Mouse (Mus musculus) stomach, embryonic 14.5 days (tissue): ENCODE results near the gene Timm8b. TPM values are rescaled to one million over a fixed set of nuclear protein-coding genes. Genes with fewer than 3 reads are reported as not detected.

Source experiments
- ATAC-seq: fragments of 200-750 bp; cut with Nextera tagmentation; 2 replicates; pipeline ENCODE4 v1.8.0; 2017; ENCODE audit warnings: low read depth, moderate TSS enrichment; ENCODE audit not compliant: insufficient number of reproducible peaks, insufficient read depth, low FRiP score
- H3K27ac ChIP-seq: fragments of 300-500 bp; sonication (generic); 2 replicates; pipeline ENCODE4 v1.5.1; 2014; ENCODE audit warnings: mild to moderate bottlenecking, low read length, moderate library complexity, mixed read lengths
- H3K27me3 ChIP-seq: fragments of 300-500 bp; sonication (generic); 2 replicates; pipeline ENCODE4 v1.6.1; 2014; ENCODE audit warnings: low read length, control low read depth, mixed read lengths; ENCODE audit not compliant: control insufficient read depth, insufficient read depth
- H3K36me3 ChIP-seq: fragments of 300-500 bp; sonication (generic); 2 replicates; pipeline ENCODE4 v1.6.1; 2014; ENCODE audit warnings: mild to moderate bottlenecking, control low read depth, low read length, moderate library complexity, mixed read lengths; ENCODE audit not compliant: control insufficient read depth, insufficient read depth
- H3K4me1 ChIP-seq: fragments of 300-500 bp; sonication (generic); 2 replicates; pipeline ENCODE4 v1.6.1; 2014; ENCODE audit warnings: low read length, control low read depth, mixed read lengths; ENCODE audit not compliant: control insufficient read depth, insufficient read depth
- H3K4me2 ChIP-seq: fragments of 300-500 bp; sonication (generic); replicated peaks from 2 replicates; pipeline ENCODE4 v1.6.1; 2014; ENCODE audit warnings: low read depth, low read length, control low read depth
- H3K4me3 ChIP-seq: fragments of 300-500 bp; sonication (generic); 2 replicates; pipeline ENCODE4 v1.5.1; 2014; ENCODE audit warnings: low read depth, low read length, control low read depth
- H3K9ac ChIP-seq: fragments of 300-500 bp; sonication (generic); replicated peaks from 2 replicates; pipeline ENCODE4 v1.6.1; 2014; ENCODE audit warnings: low read depth, mild to moderate bottlenecking, control low read depth, low read length, moderate library complexity, mixed read lengths
- H3K9me3 ChIP-seq: fragments of 300-500 bp; sonication (generic); 2 replicates; pipeline ENCODE4 v1.6.1; 2016; ENCODE audit warnings: low read depth, low read length, control low read depth; ENCODE audit not compliant: control insufficient read depth
- WGBS: fragments of 180-500 bp; shearing (Covaris S2); extraction: QIAGEN DNeasy Blood & Tissue Kit; methylation state at CpG from one replicate; pipeline ENCODE4 v1.1.7; 2014; 5-methylcytosine and 5-hydroxymethylcytosine counted together
- polyA plus RNA-seq: library from polyadenylated mRNA; unstranded; fragments of >200 nt; fragmentation: Nextera tagmentation; extraction: Ambion mirVana; gene quantifications from 2 replicates; pipeline ENCODE4 v1.2.1, GENCODE M21; 2014

The Timm8b gene
- polyA plus RNA-seq, 1 experiment from 2014 or later, result 288 TPM

DNA sequence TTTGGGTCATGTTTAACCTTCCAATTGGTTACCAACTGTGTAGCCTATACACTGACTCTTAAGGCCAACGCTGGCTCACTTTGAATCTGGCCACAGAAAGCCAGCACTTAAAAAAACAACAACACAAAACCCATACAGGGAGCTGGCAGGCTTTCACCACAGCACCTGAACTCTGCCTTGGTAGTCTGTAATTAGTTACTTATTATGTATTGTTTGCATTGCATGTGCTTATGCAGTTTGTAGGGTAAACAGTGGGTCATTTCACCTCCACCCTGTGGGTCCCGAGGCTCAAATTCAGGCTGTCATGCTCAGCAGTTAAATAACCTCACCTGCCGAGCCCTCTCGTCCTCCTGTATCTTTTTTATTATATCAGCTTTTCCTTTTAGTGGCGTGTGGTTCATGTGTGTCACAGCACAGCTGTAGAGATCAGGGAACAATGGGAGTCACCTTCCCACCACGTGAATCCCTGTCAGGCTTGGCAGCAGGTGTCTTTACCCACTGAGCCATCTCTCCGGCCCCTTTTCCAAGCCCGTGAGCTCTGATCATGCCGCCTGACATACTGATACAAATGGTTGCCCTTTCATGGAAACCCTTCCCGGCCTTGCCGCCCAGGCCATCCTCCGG is 8.8 kb upstream of the Timm8b start:
- 0 out of 2 replicates have a peak, but pooled peaks have one; percentile 37 for ATAC-seq
- Histone ChIP-seq H3K4me3 (no peak overlapping the region), H3K27ac (no peak overlapping the region)

GRCm38 (mm10) chr9:50596973-50597372 is 6.7 kb upstream of the Timm8b start:
- Histone ChIP-seq H3K9me3 (no peaks in the 10 kb centered on the region), H3K27ac (no peak overlapping the region), H3K36me3 (peaks cover 41% of the 10 kb centered on the region), H3K4me2 (no peak overlapping the region), H3K9ac (no peak overlapping the region), H3K4me3 (no peak overlapping the region), H3K27me3 (no peaks in the 10 kb centered on the region), H3K4me1 (peaks cover 1% of the 10 kb centered on the region; the same call in 1 of the 2 replicates)
- no peak for ATAC-seq
- 94% methylated on average over 8 of the region's 8 CpGs for WGBS

More for the DNA sequence above, 8.8 kb upstream of the Timm8b start:
- Histone ChIP-seq H3K4me2 (no peak overlapping the region), H3K27me3 (no peaks in the 10 kb centered on the region), H3K4me1 (no peaks in the 10 kb centered on the region), H3K9me3 (no peaks in the 10 kb centered on the region), H3K9ac (no peak overlapping the region), H3K36me3 (peaks cover 36% of the 10 kb centered on the region)
- 63% methylated on average over 12 of the region's 12 CpGs for WGBS

- Histone ChIP-seq H3K4me2 (no peak overlapping the region), H3K4me3 (no peak overlapping the region), H3K9me3 (no peaks in the 10 kb centered on the region), H3K27ac (no peak overlapping the region), H3K4me1 (peaks cover 12% of the 10 kb centered on the region; the same call in 1 of the 2 replicates), H3K36me3 (peaks cover 29% of the 10 kb centered on the region), H3K9ac (no peak overlapping the region), H3K27me3 (no peaks in the 10 kb centered on the region)
- no peak for ATAC-seq
- WGBS, result 83% methylated on average over 6 of the region's 6 CpGs
These were observed 2.2 kb upstream of the Timm8b start for GRCm38 (mm10) chr9:50601536-50601935.

DNA sequence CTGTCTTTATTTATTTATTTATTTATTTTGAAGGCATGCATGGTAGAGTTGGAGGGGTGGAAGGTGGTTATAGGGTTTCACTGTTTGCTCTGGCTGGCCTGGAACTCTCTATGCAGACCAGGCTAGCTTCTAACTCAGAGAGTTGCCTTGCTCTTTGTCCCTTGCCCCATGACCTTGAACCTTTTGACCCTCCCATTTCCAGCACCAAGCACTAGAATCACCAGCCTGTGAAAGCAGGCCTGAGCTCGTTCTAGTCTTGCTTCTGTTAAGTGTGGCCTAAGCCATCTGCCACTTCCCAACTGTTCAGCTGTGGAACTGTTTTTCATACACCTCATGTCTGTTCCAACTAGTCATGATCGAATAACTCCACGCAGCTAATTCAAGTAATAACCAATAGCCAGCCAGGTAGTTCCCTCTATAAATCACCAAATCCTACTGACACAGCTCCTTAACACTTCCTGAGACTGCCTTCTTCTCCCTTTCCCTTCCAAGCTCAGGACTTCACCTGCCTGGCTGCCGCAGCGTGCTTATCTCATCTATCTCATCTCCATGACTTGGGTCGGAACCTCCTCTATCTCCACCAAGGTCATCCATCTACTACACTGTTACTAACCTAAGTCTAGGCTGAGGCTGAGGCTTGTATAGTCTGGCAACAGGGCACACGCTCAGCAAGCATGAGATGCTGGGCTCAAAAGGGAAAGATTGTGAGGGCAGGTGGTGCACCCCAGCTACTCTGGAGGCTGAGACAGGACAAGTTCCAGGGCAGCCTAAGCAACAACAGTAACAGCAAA is 1.5 kb upstream of the Timm8b start:
- Histone ChIP-seq H3K36me3 (peaks cover 24% of the 10 kb centered on the region), H3K4me1 (peaks cover 12% of the 10 kb centered on the region; the same call in 1 of the 2 replicates), H3K9ac (0 out of 2 replicates have a peak overlapping the region, but pooled peaks have one; percentile 41), H3K4me3 (peak overlapping the region; percentile 89), H3K4me2 (peak overlapping the region; percentile 73), H3K27ac (no peak overlapping the region), H3K27me3 (no peaks in the 10 kb centered on the region), H3K9me3 (no peaks in the 10 kb centered on the region)
- WGBS, result 88% methylated on average over 7 of the region's 7 CpGs
- no peak for ATAC-seq

DNA sequence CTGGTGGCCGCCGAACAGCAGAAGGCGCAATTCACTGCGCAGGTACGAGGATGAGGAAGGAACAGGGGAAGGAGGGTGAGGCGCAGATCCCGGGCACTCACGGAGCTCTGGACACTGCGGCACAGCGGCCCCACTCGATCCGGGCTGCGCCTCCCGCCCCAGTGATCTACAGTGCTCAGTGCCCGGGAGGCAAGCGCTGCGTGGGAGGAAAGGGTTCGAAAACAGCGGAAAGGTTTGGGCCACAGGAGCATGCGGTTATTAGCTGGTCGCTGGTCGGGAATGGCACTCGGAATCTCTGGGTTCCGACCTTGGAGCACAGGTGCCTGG is 251 bp downstream of the Timm8b start:
- no peaks in the 10 kb centered on the region for H3K27me3 ChIP-seq
- peak; percentile 88 for ATAC-seq
- WGBS, result under 1% methylated on average over 24 of the region's 24 CpGs
- H3K4me1 ChIP-seq, result peaks cover 12% of the 10 kb centered on the region; the same call in 1 of the 2 replicates
- peak overlapping the region; percentile 89 for H3K4me3 ChIP-seq
- H3K27ac ChIP-seq, result peak overlapping the region; percentile 84
- H3K9me3 ChIP-seq, result no peaks in the 10 kb centered on the region
- peak overlapping the region; percentile 73 for H3K4me2 ChIP-seq
- H3K36me3 ChIP-seq, result peaks cover 17% of the 10 kb centered on the region
- H3K9ac ChIP-seq, result peak overlapping the region; percentile 83

DNA sequence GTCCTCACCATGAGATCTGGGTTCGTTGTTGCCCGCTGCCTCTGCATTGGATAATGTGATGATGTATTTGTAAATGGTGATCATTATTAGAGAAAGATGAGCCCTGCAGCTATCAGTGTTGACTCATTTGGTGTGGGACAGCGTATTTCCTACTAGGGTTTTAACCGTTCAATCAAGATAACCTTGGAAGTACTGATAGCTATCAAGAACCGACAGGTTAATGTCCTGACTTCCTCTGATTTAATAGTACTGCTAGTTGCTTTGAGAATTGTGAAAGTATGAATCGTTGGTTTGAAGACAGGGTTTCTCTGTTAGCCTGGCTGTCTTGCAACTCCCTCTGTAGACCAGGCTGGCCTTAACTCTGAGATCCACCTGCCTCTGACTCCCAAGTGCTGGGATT is 628 bp downstream of the Timm8b start:
- H3K9me3 ChIP-seq, result no peaks in the 10 kb centered on the region
- 2% methylated on average over 6 of the region's 6 CpGs for WGBS
- H3K4me2 ChIP-seq, result peak overlapping the region; percentile 73
- no peak for ATAC-seq
- H3K27ac ChIP-seq, result peak overlapping the region; percentile 84; the same call in 1 of the 2 replicates
- H3K9ac ChIP-seq, result peak overlapping the region; percentile 83
- H3K4me1 ChIP-seq, result peaks cover 12% of the 10 kb centered on the region; the same call in 1 of the 2 replicates
- peak overlapping the region; percentile 89 for H3K4me3 ChIP-seq
- no peaks in the 10 kb centered on the region for H3K27me3 ChIP-seq
- H3K36me3 ChIP-seq, result peaks cover 16% of the 10 kb centered on the region

- no peak overlapping the region for H3K4me2 ChIP-seq
- H3K27ac ChIP-seq, result no peak overlapping the region
- ATAC-seq, result no peak
- H3K27me3 ChIP-seq, result no peaks in the 10 kb centered on the region
- 87% methylated on average over 4 of the region's 4 CpGs for WGBS
- H3K4me3 ChIP-seq, result no peak overlapping the region
- no peaks in the 10 kb centered on the region for H3K9me3 ChIP-seq
- peaks cover 50% of the 10 kb centered on the region for H3K36me3 ChIP-seq
- H3K4me1 ChIP-seq, result 0 out of 2 replicates have a peak, but pooled peaks cover 5% of the 10 kb centered on the region
- H3K9ac ChIP-seq, result no peak overlapping the region
These were observed 8.4 kb downstream of the Timm8b start for GRCm38 (mm10) chr9:50612115-50612514.

- H3K9me3 ChIP-seq, result no peaks in the 10 kb centered on the region
- peak overlapping the region; percentile 92 for H3K9ac ChIP-seq
- peak overlapping the region; percentile 72 for H3K4me2 ChIP-seq
- WGBS, result 33% methylated on average over 11 of the region's 11 CpGs
- H3K4me1 ChIP-seq, result 0 out of 2 replicates have a peak, but pooled peaks cover 7% of the 10 kb centered on the region
- H3K36me3 ChIP-seq, result peaks cover 29% of the 10 kb centered on the region
- H3K27me3 ChIP-seq, result no peaks in the 10 kb centered on the region
- peak overlapping the region; percentile 97 for H3K27ac ChIP-seq
- no peak for ATAC-seq
- H3K4me3 ChIP-seq, result peak overlapping the region; percentile 97
These were observed 12.5 kb downstream of the Timm8b start for GRCm38 (mm10) chr9:50616161-50616560.
